Mouse (Mus musculus): ENCODE measurements around the gene Ppp1r9a. TPM values are rescaled to one million over a fixed set of nuclear protein-coding genes. Genes with fewer than 3 reads are reported as not detected.

Gene Ppp1r9a
- polyA plus RNA-seq, 1 experiment: 63.9 TPM

- Histone ChIP-seq H3K4me3 (ENCODE audit: insufficient read depth, low read length) (no peak overlapping the region), H3K4me1 (ENCODE audit: control insufficient read depth, insufficient read depth, low read length) (no peaks in the 10 kb centered on the region), H3K27ac (ENCODE audit: insufficient read depth, low read length) (no peak overlapping the region)
- TF ChIP-seq CTCF (IDR thresholded peaks at IDR 0.05; ENCODE audit: extremely low read depth, insufficient read depth, low read length) (no peak), POLR2A (IDR thresholded peaks at IDR 0.05; ENCODE audit: extremely low read depth, insufficient read depth, low read length) (no peak)
Measured at GRCm38 (mm10) chr6:4994161-4994919, 91.6 kb downstream of the Ppp1r9a start.

GRCm38 (mm10) chr6:4997599-4997998 is 94.9 kb downstream of the Ppp1r9a start:
- no peaks in the 10 kb centered on the region for H3K4me1 ChIP-seq (ENCODE audit: control insufficient read depth, insufficient read depth, low read length)
- H3K4me3 ChIP-seq (ENCODE audit: insufficient read depth, low read length): no peak overlapping the region
- TF ChIP-seq CTCF (IDR thresholded peaks at IDR 0.05; ENCODE audit: extremely low read depth, insufficient read depth, low read length) (no peak), POLR2A (IDR thresholded peaks at IDR 0.05; ENCODE audit: extremely low read depth, insufficient read depth, low read length) (no peak)
- no peak overlapping the region for H3K27ac ChIP-seq (ENCODE audit: insufficient read depth, low read length)

- no peaks in the 10 kb centered on the region for H3K4me1 ChIP-seq (ENCODE audit: control insufficient read depth, insufficient read depth, low read length)
- no peak for TF ChIP-seq CTCF (IDR thresholded peaks at IDR 0.05; ENCODE audit: extremely low read depth, insufficient read depth, low read length)
- TF ChIP-seq POLR2A (IDR thresholded peaks at IDR 0.05; ENCODE audit: extremely low read depth, insufficient read depth, low read length): no peak
- H3K27ac ChIP-seq (ENCODE audit: insufficient read depth, low read length): no peak overlapping the region
- H3K4me3 ChIP-seq (ENCODE audit: insufficient read depth, low read length): no peak overlapping the region
Measured at GRCm38 (mm10) chr6:4998929-4999328, 96.2 kb downstream of the Ppp1r9a start.

- peaks cover 4% of the 10 kb centered on the region for H3K4me1 ChIP-seq (ENCODE audit: control insufficient read depth, insufficient read depth, low read length)
- no peak overlapping the region for H3K4me3 ChIP-seq (ENCODE audit: insufficient read depth, low read length)
- TF ChIP-seq POLR2A (IDR thresholded peaks at IDR 0.05; ENCODE audit: extremely low read depth, insufficient read depth, low read length) (no peak), CTCF (IDR thresholded peaks at IDR 0.05; ENCODE audit: extremely low read depth, insufficient read depth, low read length) (no peak)
- no peak overlapping the region for H3K27ac ChIP-seq (ENCODE audit: insufficient read depth, low read length)
Measured at GRCm38 (mm10) chr6:5000788-5001187, 98.1 kb downstream of the Ppp1r9a start.

- no peak for TF ChIP-seq CTCF (IDR thresholded peaks at IDR 0.05; ENCODE audit: extremely low read depth, insufficient read depth, low read length)
- TF ChIP-seq POLR2A (IDR thresholded peaks at IDR 0.05; ENCODE audit: extremely low read depth, insufficient read depth, low read length): no peak
- Histone ChIP-seq H3K27ac (ENCODE audit: insufficient read depth, low read length) (no peak overlapping the region), H3K4me3 (ENCODE audit: insufficient read depth, low read length) (no peak overlapping the region), H3K4me1 (ENCODE audit: control insufficient read depth, insufficient read depth, low read length) (peaks cover 4% of the 10 kb centered on the region)
Measured at GRCm38 (mm10) chr6:5005491-5006275, 103.0 kb downstream of the Ppp1r9a start.

GRCm38 (mm10) chr6:5006283-5006946 is 103.7 kb downstream of the Ppp1r9a start:
- H3K4me3 ChIP-seq (ENCODE audit: insufficient read depth, low read length): no peak overlapping the region
- H3K4me1 ChIP-seq (ENCODE audit: control insufficient read depth, insufficient read depth, low read length): peaks cover 6% of the 10 kb centered on the region
- no peak overlapping the region for H3K27ac ChIP-seq (ENCODE audit: insufficient read depth, low read length)
- TF ChIP-seq CTCF (IDR thresholded peaks at IDR 0.05; ENCODE audit: extremely low read depth, insufficient read depth, low read length) (no peak), POLR2A (IDR thresholded peaks at IDR 0.05; ENCODE audit: extremely low read depth, insufficient read depth, low read length) (no peak)

- TF ChIP-seq POLR2A (IDR thresholded peaks at IDR 0.05; ENCODE audit: extremely low read depth, insufficient read depth, low read length) (no peak), CTCF (IDR thresholded peaks at IDR 0.05; ENCODE audit: extremely low read depth, insufficient read depth, low read length) (no peak)
Measured at GRCm38 (mm10) chr6:5008166-5008565, 105.4 kb downstream of the Ppp1r9a start.

GRCm38 (mm10) chr6:5008603-5009002 is 105.9 kb downstream of the Ppp1r9a start:
- H3K27ac ChIP-seq (ENCODE audit: insufficient read depth, low read length): no peak overlapping the region
- TF ChIP-seq CTCF (IDR thresholded peaks at IDR 0.05; ENCODE audit: extremely low read depth, insufficient read depth, low read length) (no peak), POLR2A (IDR thresholded peaks at IDR 0.05; ENCODE audit: extremely low read depth, insufficient read depth, low read length) (no peak)
- no peak overlapping the region for H3K4me3 ChIP-seq (ENCODE audit: insufficient read depth, low read length)

More at GRCm38 (mm10) chr6:5008166-5008565, 105.4 kb downstream of the Ppp1r9a start:
- H3K27ac ChIP-seq (ENCODE audit: insufficient read depth, low read length): no peak overlapping the region
- H3K4me1 ChIP-seq (ENCODE audit: control insufficient read depth, insufficient read depth, low read length): peaks cover 6% of the 10 kb centered on the region
- H3K4me3 ChIP-seq (ENCODE audit: insufficient read depth, low read length): no peak overlapping the region

More at GRCm38 (mm10) chr6:5008603-5009002, 105.9 kb downstream of the Ppp1r9a start:
- peaks cover 6% of the 10 kb centered on the region for H3K4me1 ChIP-seq (ENCODE audit: control insufficient read depth, insufficient read depth, low read length)

Data from cortical plate, adult 2 months (tissue).